Mouse (Mus musculus): ENCODE results near the gene Hipk4. TPM values are rescaled to one million over a fixed set of nuclear protein-coding genes. Genes with fewer than 3 reads are reported as not detected.
A peak's percentile ranks its signal among the peaks of the same experiment; 100 is the strongest.

Hipk4 gene
- polyA plus RNA-seq, 1 experiment: 1.6 TPM

GRCm38 (mm10) chr7:27483860-27484259, 39.2 kb upstream of the Hipk4 start:
- Histone ChIP-seq H3K4me1 (peaks cover 76% of the 10 kb centered on the region), H3K27me3 (replicated peaks) (no peaks in the 10 kb centered on the region), H3K9me3 (no peaks in the 10 kb centered on the region), H3K4me3 (replicated peaks) (peak overlapping the region; percentile 47), H3K36me3 (replicated peaks; ENCODE audit: low read length) (peaks cover 23% of the 10 kb centered on the region)
- TF ChIP-seq FLI1 (IDR thresholded peaks at IDR 0.05; ENCODE audit: low read length) (no peak), GATA1 (IDR thresholded peaks at IDR 0.05; ENCODE audit: borderline replicate concordance, low read length) (no peak)

DNA sequence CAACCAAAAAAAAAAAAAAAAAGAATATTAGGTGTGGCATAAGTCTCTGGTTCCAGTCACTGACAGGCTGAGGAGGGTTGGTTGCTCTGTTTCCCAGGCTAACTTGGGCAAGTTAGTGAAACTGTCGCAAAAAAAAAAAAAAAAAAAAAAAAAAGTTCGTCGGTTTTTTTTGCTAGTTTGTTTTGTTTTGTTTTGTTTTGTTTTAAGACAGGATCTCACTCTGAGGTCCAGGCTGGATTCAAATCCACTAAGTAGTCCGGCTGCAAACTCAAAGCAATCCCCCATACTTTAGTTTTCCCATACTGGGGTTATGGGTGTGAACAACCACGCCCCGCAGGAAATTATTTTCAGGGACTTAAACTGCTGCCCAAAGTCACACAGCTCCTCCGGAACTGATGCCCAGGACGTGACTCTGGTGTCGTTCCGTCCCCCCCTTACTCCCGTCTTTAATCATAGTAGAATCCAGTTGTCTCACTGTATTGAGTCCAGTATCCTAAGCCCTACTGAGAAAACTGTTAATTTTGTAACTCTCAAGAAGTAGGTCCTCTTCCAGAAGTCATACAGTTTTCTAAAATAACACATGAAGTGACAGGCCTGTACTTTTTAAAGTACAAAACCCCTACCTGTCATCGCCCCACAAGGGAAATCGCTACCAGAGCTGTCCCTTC, 36.8 kb upstream of the Hipk4 start:
- Histone ChIP-seq H3K4me1 (peaks cover 70% of the 10 kb centered on the region), H3K36me3 (replicated peaks; ENCODE audit: low read length) (peaks cover 22% of the 10 kb centered on the region), H3K4me3 (replicated peaks) (peak overlapping the region; percentile 95), H3K27me3 (replicated peaks) (no peaks in the 10 kb centered on the region), H3K9me3 (no peaks in the 10 kb centered on the region)
- TF ChIP-seq FLI1 (IDR thresholded peaks at IDR 0.05; ENCODE audit: low read length) (no peak), GATA1 (IDR thresholded peaks at IDR 0.05; ENCODE audit: borderline replicate concordance, low read length) (no peak)

DNA sequence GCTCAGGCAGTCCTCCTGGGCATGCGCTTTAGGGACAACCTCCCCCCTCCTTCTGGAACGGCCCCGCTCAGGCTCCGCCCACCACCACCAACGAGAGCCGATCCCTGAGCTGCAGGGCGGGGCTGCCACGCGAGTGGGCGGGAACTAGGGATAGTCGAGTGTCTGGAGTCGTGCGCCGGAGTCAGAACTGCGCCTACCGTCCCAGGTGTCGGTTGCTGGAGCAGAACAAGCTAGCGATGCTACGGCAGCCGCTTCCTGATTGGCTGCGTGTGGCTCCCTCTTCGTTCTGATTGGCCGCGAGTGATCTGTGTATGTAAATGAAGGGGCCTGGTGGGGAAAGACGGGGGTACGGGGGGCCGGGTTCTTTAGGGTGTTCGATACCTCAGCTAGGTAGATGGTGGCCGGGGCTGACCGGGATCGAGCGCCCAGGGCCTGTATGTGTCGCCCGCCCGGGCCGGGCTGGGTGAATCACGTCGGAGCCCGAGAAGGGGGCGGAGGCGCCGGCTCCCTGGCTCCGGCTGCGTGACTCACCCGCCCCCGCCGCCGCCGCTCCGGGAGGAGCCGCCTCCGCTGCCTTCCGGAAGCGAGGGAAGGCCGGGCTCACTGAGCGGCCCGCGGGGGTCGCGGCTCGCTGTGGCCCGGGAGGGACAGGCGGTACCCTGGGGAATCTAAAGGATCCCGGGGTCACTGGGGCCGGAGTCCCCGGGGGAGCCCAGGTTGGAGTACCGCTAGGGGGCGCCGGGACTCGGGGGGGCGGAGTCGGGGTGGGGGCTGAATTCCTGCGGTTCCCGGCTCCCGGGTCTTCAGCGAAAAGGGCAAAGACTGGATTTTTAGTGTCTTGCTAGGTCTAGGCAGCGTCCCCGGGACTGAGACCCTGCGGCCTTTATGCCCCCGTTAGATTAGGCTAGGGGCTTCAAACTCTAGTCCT, 36.0 kb upstream of the Hipk4 start, which contains the start of gene Sertad1:
Gene Sertad1, plus strand, starts transcription at position 141 of the 928 bp plus-strand sequence.
- H3K4me3 ChIP-seq (replicated peaks): peak within 1 kb of the TSS; percentile 95
- H3K36me3 ChIP-seq (replicated peaks; ENCODE audit: low read length): peaks cover 22% of the 10 kb centered on the region
- H3K27me3 ChIP-seq (replicated peaks): no peaks in the 10 kb centered on the region
- TF ChIP-seq GATA1 (IDR thresholded peaks at IDR 0.05; ENCODE audit: borderline replicate concordance, low read length) (no peak), FLI1 (IDR thresholded peaks at IDR 0.05; ENCODE audit: low read length) (no peak)
- H3K9me3 ChIP-seq: no peaks in the 10 kb centered on the region
- H3K4me1 ChIP-seq: peaks cover 73% of the 10 kb centered on the region

GRCm38 (mm10) chr7:27487740-27488268, 35.3 kb upstream of the Hipk4 start:
- Histone ChIP-seq H3K36me3 (replicated peaks; ENCODE audit: low read length) (peaks cover 22% of the 10 kb centered on the region), H3K9me3 (no peaks in the 10 kb centered on the region), H3K4me3 (replicated peaks) (peak overlapping the region; percentile 95), H3K4me1 (peaks cover 73% of the 10 kb centered on the region), H3K27me3 (replicated peaks) (no peaks in the 10 kb centered on the region)
- TF ChIP-seq FLI1 (IDR thresholded peaks at IDR 0.05; ENCODE audit: low read length) (no peak), GATA1 (IDR thresholded peaks at IDR 0.05; ENCODE audit: borderline replicate concordance, low read length) (no peak)

GRCm38 (mm10) chr7:27489270-27489869, 33.7 kb upstream of the Hipk4 start:
- peaks cover 70% of the 10 kb centered on the region for H3K4me1 ChIP-seq
- H3K27me3 ChIP-seq (replicated peaks): no peaks in the 10 kb centered on the region
- TF ChIP-seq GATA1 (IDR thresholded peaks at IDR 0.05; ENCODE audit: borderline replicate concordance, low read length) (no peak), FLI1 (IDR thresholded peaks at IDR 0.05; ENCODE audit: low read length) (no peak)
- peak overlapping the region; percentile 95 for H3K4me3 ChIP-seq (replicated peaks)
- no peaks in the 10 kb centered on the region for H3K9me3 ChIP-seq
- H3K36me3 ChIP-seq (replicated peaks; ENCODE audit: low read length): peaks cover 22% of the 10 kb centered on the region

DNA sequence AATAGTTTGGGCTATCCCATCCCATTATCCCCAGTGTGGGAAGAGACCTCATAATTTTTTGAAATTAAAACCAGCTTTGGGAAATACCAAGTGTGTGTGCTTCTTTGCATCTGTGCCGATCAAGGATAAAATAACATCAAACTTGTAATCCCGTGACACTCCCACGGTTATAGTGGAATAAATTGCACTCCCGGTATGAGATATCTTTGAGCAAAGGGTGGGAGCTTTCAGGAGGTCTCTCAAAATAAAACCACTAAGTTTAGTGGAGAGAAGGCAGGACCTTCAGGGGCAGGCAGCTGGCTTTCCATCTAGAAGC, 32.9 kb upstream of the Hipk4 start:
- H3K36me3 ChIP-seq (replicated peaks; ENCODE audit: low read length): peaks cover 22% of the 10 kb centered on the region
- H3K4me1 ChIP-seq: peaks cover 65% of the 10 kb centered on the region
- peak overlapping the region; percentile 95 for H3K4me3 ChIP-seq (replicated peaks)
- no peaks in the 10 kb centered on the region for H3K27me3 ChIP-seq (replicated peaks)
- H3K9me3 ChIP-seq: no peaks in the 10 kb centered on the region
- TF ChIP-seq FLI1 (IDR thresholded peaks at IDR 0.05; ENCODE audit: low read length) (no peak), GATA1 (IDR thresholded peaks at IDR 0.05; ENCODE audit: borderline replicate concordance, low read length) (no peak)

DNA sequence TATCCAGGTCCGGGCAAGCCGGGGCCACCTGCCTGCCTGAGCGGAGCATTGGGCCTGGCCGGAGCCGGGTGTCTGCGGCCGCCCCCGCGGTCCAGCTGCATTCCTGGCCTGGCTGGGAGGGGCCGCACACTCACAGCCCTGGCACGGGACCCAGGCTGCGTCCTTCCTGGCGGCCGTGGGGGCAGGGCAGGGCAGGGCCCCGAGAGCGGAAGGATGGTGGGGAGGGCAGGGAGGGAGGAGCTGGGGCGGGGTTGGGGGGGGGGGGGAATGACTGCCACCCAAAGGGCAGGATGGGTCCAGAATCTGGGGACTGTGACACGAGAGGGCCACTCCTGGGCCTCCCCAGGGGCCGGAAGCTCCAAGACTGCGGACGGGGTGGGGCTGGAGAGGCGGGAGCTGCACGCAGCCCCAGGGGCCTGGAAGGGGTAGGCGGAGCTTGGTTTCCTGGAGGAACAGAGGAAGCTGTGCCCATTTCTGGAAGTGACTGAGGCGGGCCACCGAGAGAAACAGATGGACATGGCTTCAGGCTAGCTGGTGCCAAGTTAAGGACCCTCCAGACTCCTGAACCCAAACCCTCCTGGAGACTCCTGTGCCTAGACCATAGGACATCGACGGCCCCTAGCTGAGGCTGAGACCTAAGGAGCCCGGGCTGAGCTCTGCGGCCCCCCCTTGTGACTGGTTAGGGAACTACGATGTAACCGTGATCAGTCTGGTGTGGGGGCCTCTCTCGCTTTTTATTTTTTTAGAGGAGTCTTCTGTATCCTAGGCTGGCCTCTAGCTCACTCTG, 32.3 kb upstream of the Hipk4 start:
- H3K4me1 ChIP-seq: peaks cover 60% of the 10 kb centered on the region
- H3K36me3 ChIP-seq (replicated peaks; ENCODE audit: low read length): peaks cover 22% of the 10 kb centered on the region
- no peaks in the 10 kb centered on the region for H3K27me3 ChIP-seq (replicated peaks)
- peak overlapping the region; percentile 95 for H3K4me3 ChIP-seq (replicated peaks)
- TF ChIP-seq GATA1 (IDR thresholded peaks at IDR 0.05; ENCODE audit: borderline replicate concordance, low read length) (no peak), FLI1 (IDR thresholded peaks at IDR 0.05; ENCODE audit: low read length) (no peak)
- no peaks in the 10 kb centered on the region for H3K9me3 ChIP-seq

DNA sequence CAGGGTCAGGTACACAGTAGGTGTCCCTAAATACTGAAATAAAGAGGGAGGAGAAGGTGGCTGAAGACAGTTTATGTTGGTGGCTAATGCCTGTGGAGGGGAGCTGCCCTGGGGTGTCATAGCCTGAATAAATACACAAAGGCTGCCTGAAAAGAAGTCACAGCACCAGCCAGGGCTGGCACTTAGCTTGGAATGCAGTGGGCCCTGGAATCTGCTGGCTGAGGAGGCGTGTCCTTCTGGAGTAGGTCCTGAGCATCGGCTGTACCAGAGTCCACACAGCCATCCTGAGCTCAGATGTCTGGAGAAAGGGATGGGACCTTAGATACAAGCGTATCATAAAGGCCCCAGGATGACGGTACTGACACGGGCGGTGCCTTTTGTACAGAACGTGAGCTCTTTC, 31.2 kb upstream of the Hipk4 start:
- peak overlapping the region; percentile 95 for H3K4me3 ChIP-seq (replicated peaks)
- H3K36me3 ChIP-seq (replicated peaks; ENCODE audit: low read length): peaks cover 22% of the 10 kb centered on the region
- H3K27me3 ChIP-seq (replicated peaks): no peaks in the 10 kb centered on the region
- peaks cover 60% of the 10 kb centered on the region for H3K4me1 ChIP-seq
- TF ChIP-seq GATA1 (IDR thresholded peaks at IDR 0.05; ENCODE audit: borderline replicate concordance, low read length) (no peak), FLI1 (IDR thresholded peaks at IDR 0.05; ENCODE audit: low read length) (no peak)
- H3K9me3 ChIP-seq: no peaks in the 10 kb centered on the region

DNA sequence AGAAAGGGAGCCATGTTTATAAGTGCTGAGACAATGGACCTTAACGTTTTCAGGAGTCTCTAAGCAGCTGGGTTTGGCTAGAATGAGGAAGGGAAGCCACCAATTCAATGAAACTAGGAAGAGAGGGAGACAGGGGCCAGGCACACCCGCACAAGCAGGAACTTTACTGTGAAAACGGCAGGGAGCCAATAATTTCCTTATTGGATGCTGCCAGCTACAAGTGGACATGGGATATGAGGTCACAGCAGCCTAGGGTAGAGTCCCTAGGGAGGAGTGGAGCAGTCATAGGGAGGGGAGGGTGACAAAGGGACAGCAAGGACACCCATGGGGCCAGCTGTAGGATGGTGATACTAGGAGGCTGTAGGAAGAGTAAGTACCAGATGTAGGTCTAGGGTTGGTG, 30.0 kb upstream of the Hipk4 start:
- no peaks in the 10 kb centered on the region for H3K9me3 ChIP-seq
- TF ChIP-seq FLI1 (IDR thresholded peaks at IDR 0.05; ENCODE audit: low read length) (no peak), GATA1 (IDR thresholded peaks at IDR 0.05; ENCODE audit: borderline replicate concordance, low read length) (no peak)
- H3K4me1 ChIP-seq: peaks cover 64% of the 10 kb centered on the region
- H3K36me3 ChIP-seq (replicated peaks; ENCODE audit: low read length): peaks cover 22% of the 10 kb centered on the region
- H3K27me3 ChIP-seq (replicated peaks): no peaks in the 10 kb centered on the region
- peak overlapping the region; percentile 67 for H3K4me3 ChIP-seq (replicated peaks)

Data from megakaryocyte, embryonic 14.5 days (primary cell).